Mouse (Mus musculus) ovary, postnatal 10 days (tissue): ENCODE results near the gene BC029722.

Experiments used
- DNase-seq: peaks from one replicate; pipeline ENCODE4 v3.0.0; 2022; ENCODE audit warnings: low spot score

BC029722 gene

DNA sequence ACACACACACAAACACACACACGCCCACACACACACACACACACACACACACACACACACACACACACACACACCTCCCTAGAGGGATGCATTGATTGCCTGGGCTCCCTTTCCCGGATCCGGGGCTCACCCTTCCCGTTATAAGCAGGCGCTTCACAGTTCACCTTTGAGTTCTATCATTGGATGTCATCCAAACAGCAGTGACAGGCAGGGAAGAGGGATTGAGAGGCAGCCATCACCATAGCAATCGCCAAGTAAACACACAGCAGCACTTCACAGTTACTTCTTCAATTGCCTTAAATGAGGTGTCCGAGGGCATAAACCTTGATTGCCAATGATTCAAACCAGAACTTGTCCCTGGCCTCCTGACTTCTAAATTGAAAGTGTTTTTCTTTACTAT is 40.2 kb downstream of the BC029722 start:
- DNase-seq: no peak

DNA sequence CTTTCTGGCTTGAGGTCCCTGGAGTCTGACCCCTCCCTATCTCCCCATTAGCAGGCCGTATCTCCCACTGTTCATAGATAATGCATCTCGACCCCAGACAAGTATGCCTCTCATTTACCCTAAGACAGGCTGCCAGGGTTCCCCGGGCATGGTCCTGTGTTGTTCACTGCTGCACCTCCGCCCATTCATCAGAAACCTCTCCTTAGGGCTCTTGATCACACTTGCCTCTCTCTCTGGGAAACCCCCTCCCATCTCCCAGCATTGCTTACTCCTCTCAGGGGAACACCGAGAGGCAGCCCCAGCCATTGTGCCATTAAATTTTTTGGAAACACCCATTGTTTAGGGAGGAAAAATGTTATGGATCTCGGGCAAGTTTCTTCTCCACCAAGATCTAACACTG is 41.2 kb downstream of the BC029722 start:
- DNase-seq: no peak

- no peak for DNase-seq
Observed at GRCm38 (mm10) chr2:155777688-155777985, 41.6 kb downstream of the BC029722 start.

DNA sequence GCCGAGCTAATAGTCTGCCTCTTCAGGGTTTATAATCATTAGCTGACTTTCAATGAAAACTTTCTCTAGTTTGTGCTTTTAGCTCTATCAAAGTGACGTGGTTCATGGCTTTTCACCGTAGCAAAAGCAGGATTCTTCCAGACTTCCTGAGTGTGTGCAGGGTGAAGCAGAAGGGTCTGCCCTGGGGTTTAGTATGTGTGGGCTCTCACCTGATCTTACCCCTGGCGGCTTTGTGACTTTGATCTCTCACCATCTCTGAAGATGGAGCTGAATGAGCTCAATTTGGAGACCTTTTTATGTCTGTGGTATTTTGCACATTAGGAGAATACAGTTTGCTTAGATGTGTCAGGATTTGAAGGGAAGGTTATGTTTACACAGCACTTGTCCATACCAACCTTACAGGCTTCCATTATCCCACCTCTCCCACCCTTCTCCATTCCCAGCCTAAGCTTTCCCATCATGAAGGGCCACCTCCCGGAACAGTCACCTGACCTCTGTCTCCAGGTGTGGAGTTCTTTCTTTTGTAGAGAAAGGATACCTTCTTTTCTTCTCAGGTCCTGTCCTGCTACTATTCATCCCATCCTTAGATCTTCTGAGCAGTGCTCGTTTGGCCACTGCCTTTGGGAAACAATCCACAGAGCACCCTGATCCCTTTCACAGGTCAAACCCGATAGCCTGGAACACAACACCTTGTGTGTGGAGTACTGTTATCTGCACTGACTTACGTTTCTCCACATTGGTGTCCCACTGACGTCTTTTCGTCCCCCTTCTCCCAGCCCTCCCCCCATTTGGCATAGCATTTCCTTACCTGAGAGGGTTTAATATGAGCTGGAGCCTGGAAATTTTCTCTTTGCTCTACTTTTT is 42.2 kb downstream of the BC029722 start:
- no peak for DNase-seq

- DNase-seq: peak; percentile 61
Observed at GRCm38 (mm10) chr2:155775685-155776263, 43.5 kb downstream of the BC029722 start.

GRCm38 (mm10) chr2:155774927-155775684 is 44.1 kb downstream of the BC029722 start, which contains the start of gene Mmp24:
Mmp24 (plus strand) TSS chr2:155775342.
- DNase-seq: no peak

DNA sequence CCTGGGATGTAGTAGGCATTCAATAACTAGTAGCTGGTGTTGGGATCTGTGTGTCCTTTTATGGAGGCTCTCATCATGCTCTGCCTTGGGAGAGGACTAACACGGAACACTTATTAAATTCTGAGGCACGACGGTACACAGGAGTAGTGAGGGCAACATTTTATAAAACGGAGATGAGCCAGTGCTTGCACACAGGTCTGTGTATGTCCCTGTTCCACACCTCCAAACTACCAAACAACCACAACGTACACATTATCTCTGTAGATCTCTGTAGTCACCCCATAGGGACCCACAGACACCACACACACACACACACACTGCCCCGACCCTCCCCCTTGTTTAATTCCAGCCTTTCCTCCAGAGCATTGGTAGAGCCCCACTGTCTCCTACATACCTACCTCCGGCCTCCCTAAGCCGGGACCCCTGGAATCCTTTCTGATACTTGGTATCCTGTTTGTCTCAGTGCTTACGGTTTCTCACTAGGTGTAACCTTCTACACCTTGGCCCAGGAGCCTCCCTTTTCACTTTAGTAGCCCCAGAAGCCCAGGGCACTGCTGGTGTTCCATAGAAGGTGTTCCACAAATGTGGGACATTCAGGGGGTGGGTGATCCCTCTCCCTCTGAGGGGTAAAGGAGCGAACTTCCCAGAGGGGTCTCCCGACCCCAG is 44.8 kb downstream of the BC029722 start:
- no peak for DNase-seq

GRCm38 (mm10) chr2:155773664-155774063 is 45.6 kb downstream of the BC029722 start:
- DNase-seq: no peak
